Mouse (Mus musculus): Measurements from ENCODE around the gene Setd1b. TPM values are rescaled to one million over a fixed set of nuclear protein-coding genes. Genes with fewer than 3 reads are reported as not detected.

The Setd1b gene
- polyA plus RNA-seq, 1 experiment from 2014 or later: 10.3 TPM

DNA sequence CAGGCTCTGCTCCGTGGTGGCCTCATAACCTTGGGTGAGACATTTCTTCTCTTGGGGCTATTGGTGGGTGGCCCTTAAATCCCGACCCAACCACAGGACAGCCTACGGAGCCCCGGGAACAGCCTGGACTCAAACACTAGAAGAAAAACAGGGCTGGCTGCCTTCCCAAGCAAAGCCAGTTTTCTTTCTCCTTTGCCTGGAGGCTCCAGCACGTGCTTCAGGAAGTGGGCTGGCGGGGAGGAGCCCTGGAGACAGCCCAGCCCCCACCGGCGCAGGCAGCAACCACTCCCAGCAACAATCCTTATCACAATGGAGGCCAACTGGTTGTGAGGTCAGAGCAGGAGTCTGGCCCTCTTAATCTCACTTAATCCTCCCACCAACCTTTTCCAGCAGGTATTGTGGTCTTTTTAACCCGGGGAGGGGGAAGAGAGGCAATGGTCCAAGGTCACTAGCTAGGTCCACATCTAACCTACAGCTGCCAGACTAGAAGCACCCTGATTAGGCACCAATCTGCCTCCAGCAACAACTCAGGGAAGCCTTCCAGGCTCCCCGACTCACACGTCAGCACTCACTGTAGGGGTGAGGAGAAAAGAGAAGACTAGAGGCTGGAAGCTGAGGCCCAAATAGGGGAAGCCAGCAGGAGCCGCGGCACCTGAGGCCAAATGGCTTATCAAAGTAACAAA lies 5.5 kb upstream of the Setd1b start:
- peak overlapping the region; percentile 99 for H3K9ac ChIP-seq (ENCODE audit: low read length)

DNA sequence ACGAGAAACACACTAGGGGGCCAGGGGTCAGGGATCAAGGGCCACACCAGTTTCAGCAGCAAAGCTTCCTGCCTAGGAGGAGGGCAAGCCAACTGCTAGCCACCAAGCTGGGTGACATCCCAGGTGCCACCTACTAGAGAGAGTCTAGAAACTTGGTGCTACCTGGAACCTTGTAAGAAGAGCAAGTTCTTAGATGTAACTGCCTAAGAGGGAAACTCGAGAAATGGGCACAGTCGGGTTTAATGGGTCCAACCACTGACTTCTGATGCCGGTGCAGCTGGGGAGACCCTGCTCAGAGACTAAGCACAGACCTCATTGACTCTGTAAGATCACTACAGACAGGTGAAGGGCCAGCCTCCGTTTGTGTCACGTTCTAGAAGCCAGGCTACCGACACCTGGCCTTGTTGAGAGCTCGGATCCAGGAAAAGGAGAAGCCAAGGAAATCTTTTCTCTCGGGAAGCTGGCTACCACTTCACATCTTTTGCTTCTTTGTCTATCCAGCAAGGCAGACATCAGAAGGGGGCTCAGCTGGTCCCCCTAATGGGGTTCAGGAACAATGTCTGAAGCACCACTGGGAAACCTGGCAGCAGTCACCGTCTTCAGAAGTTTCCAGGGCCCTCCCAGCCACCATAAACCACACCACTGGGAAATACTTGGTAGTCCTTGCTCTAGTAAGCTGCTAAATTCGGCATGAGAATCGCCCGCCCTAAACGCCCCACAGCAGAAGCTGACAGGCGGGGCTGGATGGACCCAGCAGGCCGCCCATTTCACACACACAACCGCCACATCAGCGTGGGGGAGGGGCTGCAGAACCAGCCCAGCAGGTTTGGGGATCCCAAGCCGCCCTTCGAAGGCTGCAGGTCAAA lies 4.7 kb upstream of the Setd1b start:
- peak overlapping the region; percentile 99 for H3K9ac ChIP-seq (ENCODE audit: low read length)

More for the DNA sequence above, 5.5 kb upstream of the Setd1b start:
- peaks cover 4% of the 10 kb centered on the region for H3K36me3 ChIP-seq (ENCODE audit: control insufficient read depth, insufficient read depth, low read length)
- WGBS: under 1% methylated on average over 13 of the region's 13 CpGs
- H3K27ac ChIP-seq (ENCODE audit: low read depth): peak overlapping the region; percentile 100
- no peaks in the 10 kb centered on the region for H3K27me3 ChIP-seq (replicated peaks; ENCODE audit: control insufficient read depth, insufficient read depth, low read length)
- H3K4me1 ChIP-seq (replicated peaks; ENCODE audit: control insufficient read depth, insufficient read depth, low read length): peaks cover 60% of the 10 kb centered on the region
- ATAC-seq (replicated peaks; ENCODE audit: low FRiP score, low TSS enrichment, low read depth): peak; percentile 33
- peak overlapping the region; percentile 89 for H3K4me3 ChIP-seq (ENCODE audit: low read depth, low read length)
- no peaks in the 10 kb centered on the region for H3K9me3 ChIP-seq (ENCODE audit: control insufficient read depth, low read length)
- peak overlapping the region; percentile 100 for H3K4me2 ChIP-seq (ENCODE audit: low read length)
- DNase-seq (ENCODE audit: low spot score): peak; percentile 85

DNA sequence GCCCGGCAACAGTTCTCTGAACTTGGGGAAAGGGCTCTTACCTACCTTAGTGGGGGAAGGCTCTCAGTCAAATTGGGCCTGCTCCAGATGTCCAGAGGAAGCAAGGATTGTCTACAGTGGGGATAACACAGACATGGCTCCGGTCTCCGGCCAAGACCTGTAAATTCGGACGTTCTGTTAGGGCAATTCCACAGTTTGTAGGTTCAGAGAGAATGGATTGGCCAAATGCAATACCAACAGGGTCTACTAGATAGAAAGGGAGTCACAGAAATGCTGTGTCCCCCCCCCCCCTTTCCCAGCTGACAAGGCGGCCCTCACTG lies 4.1 kb upstream of the Setd1b start:
- peak overlapping the region; percentile 100 for H3K4me2 ChIP-seq (ENCODE audit: low read length)
- no peak for ATAC-seq (replicated peaks; ENCODE audit: low FRiP score, low TSS enrichment, low read depth)
- WGBS: under 1% methylated on average over 6 of the region's 6 CpGs
- DNase-seq (ENCODE audit: low spot score): no peak
- H3K4me1 ChIP-seq (replicated peaks; ENCODE audit: control insufficient read depth, insufficient read depth, low read length): peaks cover 47% of the 10 kb centered on the region
- peak overlapping the region; percentile 99 for H3K9ac ChIP-seq (ENCODE audit: low read length)
- H3K36me3 ChIP-seq (ENCODE audit: control insufficient read depth, insufficient read depth, low read length): peaks cover 4% of the 10 kb centered on the region
- no peaks in the 10 kb centered on the region for H3K9me3 ChIP-seq (ENCODE audit: control insufficient read depth, low read length)
- peak overlapping the region; percentile 89 for H3K4me3 ChIP-seq (ENCODE audit: low read depth, low read length)
- no peaks in the 10 kb centered on the region for H3K27me3 ChIP-seq (replicated peaks; ENCODE audit: control insufficient read depth, insufficient read depth, low read length)
- H3K27ac ChIP-seq (ENCODE audit: low read depth): peak overlapping the region; percentile 100

More for the DNA sequence above, 4.7 kb upstream of the Setd1b start:
- H3K4me2 ChIP-seq (ENCODE audit: low read length): peak overlapping the region; percentile 100
- ATAC-seq (replicated peaks; ENCODE audit: low FRiP score, low TSS enrichment, low read depth) (no peak), DNase-seq (ENCODE audit: low spot score) (peak; percentile 94)
- no peaks in the 10 kb centered on the region for H3K27me3 ChIP-seq (replicated peaks; ENCODE audit: control insufficient read depth, insufficient read depth, low read length)
- peak overlapping the region; percentile 89 for H3K4me3 ChIP-seq (ENCODE audit: low read depth, low read length)
- WGBS: 3% methylated on average over 20 of the region's 20 CpGs
- peaks cover 52% of the 10 kb centered on the region for H3K4me1 ChIP-seq (replicated peaks; ENCODE audit: control insufficient read depth, insufficient read depth, low read length)
- H3K9me3 ChIP-seq (ENCODE audit: control insufficient read depth, low read length): no peaks in the 10 kb centered on the region
- peaks cover 4% of the 10 kb centered on the region for H3K36me3 ChIP-seq (ENCODE audit: control insufficient read depth, insufficient read depth, low read length)
- H3K27ac ChIP-seq (ENCODE audit: low read depth): peak overlapping the region; percentile 100

DNA sequence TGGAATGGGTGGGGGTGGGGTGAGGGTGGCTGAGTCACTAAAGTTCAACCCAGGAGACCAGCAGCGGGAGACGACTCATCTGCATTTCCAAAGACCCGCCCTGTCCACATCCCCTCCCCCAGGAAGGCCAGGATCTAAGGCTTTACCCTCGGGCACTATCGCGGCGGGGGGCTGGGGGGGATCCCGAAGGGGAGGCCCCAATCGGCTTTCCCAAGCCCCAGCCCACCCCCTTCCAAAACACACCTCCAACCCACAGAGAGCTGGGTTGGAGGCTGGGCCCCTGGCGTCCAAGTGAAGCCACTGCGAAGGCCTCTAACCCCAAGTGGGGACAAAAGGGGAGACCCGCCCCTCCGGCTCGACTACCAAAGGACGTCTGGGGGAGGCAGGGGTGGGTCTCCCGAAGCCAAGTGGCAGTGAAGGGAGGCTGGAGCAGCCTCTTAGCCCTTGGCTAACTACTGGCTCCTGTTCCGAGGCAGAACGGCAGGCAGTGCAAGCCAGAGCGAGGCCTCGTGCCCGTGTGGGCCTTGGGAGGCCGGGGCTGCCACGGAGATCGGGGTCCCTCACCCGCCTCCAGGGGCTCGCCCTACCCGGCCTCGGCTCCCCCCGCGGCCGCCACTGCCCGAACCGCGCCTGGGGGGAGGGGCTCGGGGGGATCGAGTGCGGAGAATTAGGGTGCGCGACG lies 3.6 kb upstream of the Setd1b start:
- ATAC-seq (replicated peaks; ENCODE audit: low FRiP score, low TSS enrichment, low read depth) (peak; percentile 34), DNase-seq (ENCODE audit: low spot score) (peak; percentile 89)
- Histone ChIP-seq H3K4me3 (ENCODE audit: low read depth, low read length) (peak overlapping the region; percentile 89), H3K4me2 (ENCODE audit: low read length) (peak overlapping the region; percentile 100), H3K27ac (ENCODE audit: low read depth) (peak overlapping the region; percentile 100), H3K27me3 (replicated peaks; ENCODE audit: control insufficient read depth, insufficient read depth, low read length) (no peaks in the 10 kb centered on the region), H3K36me3 (ENCODE audit: control insufficient read depth, insufficient read depth, low read length) (peaks cover 4% of the 10 kb centered on the region), H3K9me3 (ENCODE audit: control insufficient read depth, low read length) (no peaks in the 10 kb centered on the region), H3K4me1 (replicated peaks; ENCODE audit: control insufficient read depth, insufficient read depth, low read length) (peaks cover 42% of the 10 kb centered on the region), H3K9ac (ENCODE audit: low read length) (peak overlapping the region; percentile 99)
- 1% methylated on average over 30 of the region's 40 CpGs for WGBS

DNA sequence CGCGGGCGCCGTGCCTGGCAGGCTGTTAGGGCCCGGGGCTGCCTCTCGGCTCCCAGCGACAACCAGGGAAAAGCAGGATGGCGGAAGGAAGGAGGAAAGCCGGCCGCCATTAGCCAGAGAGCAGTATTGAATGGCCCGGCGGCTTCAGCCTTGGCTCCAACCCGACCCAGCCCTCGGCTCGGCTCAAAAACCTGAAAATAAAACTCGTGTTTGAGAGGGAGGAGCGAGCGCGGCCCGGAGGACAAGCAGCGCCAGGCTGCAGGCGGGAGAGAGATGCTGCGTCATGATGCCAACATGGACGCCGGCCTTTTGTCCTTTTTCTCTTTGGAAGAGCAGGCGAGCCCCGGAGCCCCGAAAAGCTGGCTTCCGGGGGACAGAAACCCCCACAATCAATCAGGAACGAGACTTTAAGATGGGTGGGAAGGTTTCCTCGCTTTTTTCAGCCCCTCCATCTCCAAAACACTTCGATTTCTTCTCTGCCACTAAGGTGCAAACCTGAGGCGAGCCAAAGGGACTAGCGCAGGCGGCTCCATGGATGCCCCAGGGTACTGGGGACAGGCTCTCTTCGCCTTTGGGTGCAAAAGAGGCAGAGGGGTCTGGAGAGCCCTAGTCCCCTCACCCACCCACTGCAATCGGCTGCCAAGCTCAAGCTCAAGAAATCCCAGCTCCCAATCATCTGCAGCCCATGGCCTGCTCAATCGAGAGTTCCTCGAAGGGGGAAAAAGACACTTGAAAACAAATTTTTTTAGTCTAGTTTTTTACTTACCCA lies 2.9 kb upstream of the Setd1b start:
- H3K27me3 ChIP-seq (replicated peaks; ENCODE audit: control insufficient read depth, insufficient read depth, low read length): no peaks in the 10 kb centered on the region
- 1% methylated on average over 39 of the region's 39 CpGs for WGBS
- H3K36me3 ChIP-seq (ENCODE audit: control insufficient read depth, insufficient read depth, low read length): no peaks in the 10 kb centered on the region; the same call in 1 of the 2 replicates
- H3K4me3 ChIP-seq (ENCODE audit: low read depth, low read length): peak overlapping the region; percentile 89
- peak overlapping the region; percentile 100 for H3K27ac ChIP-seq (ENCODE audit: low read depth)
- peaks cover 39% of the 10 kb centered on the region for H3K4me1 ChIP-seq (replicated peaks; ENCODE audit: control insufficient read depth, insufficient read depth, low read length)
- H3K9ac ChIP-seq (ENCODE audit: low read length): peak overlapping the region; percentile 99
- no peaks in the 10 kb centered on the region for H3K9me3 ChIP-seq (ENCODE audit: control insufficient read depth, low read length)
- peak overlapping the region; percentile 100 for H3K4me2 ChIP-seq (ENCODE audit: low read length)
- ATAC-seq (replicated peaks; ENCODE audit: low FRiP score, low TSS enrichment, low read depth): no peak
- peak; percentile 89 for DNase-seq (ENCODE audit: low spot score)

DNA sequence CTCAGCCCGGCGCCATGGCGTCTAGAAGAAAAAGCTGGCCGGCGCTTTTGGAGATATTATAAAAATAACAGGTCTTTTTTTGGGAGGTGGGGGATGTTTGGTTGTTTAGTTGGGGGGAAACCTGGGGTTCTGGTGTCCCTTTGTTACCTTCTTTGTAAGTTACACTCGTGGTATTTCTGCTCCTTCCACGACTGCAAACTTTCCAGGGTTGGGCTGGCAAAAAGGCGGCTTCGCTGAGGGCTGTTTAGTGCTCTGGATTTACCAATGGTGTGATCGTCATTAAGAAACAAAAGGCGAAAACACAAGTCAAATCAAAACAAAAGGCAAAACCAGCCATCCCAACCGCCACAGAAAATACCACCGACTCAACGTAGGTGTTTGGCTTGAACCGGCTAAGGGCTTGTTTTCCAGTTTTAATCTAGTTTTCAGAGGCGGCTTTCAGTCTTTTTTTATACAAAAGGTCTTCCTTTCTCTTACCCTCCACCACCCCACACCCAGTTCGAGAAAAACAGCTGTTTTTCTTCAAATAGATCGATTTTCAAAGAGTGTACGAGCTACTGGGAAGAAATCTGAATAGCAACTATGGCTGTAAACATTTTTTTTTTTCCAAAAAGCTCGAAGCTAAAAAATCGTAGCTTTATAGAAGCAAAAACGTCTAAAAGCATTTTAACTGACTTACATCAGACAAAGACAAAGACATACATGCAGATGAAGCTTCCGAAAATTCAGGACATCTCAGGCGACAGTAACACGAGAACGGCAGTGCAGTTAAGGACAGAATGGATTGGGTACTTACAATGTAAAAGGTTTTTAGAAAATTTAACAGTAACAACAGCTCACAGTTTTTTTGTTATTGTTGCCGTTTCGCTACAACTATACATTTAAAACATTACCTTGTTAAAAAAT lies 2.0 kb upstream of the Setd1b start:
- WGBS: under 1% methylated on average over 28 of the region's 28 CpGs
- Histone ChIP-seq H3K9ac (ENCODE audit: low read length) (peak overlapping the region; percentile 99), H3K9me3 (ENCODE audit: control insufficient read depth, low read length) (no peaks in the 10 kb centered on the region), H3K4me2 (ENCODE audit: low read length) (peak overlapping the region; percentile 100), H3K4me1 (replicated peaks; ENCODE audit: control insufficient read depth, insufficient read depth, low read length) (peaks cover 39% of the 10 kb centered on the region), H3K27me3 (replicated peaks; ENCODE audit: control insufficient read depth, insufficient read depth, low read length) (no peaks in the 10 kb centered on the region), H3K36me3 (ENCODE audit: control insufficient read depth, insufficient read depth, low read length) (0 out of 2 replicates have a peak, but pooled peaks cover under 1% of the 10 kb centered on the region), H3K27ac (ENCODE audit: low read depth) (peak overlapping the region; percentile 100), H3K4me3 (ENCODE audit: low read depth, low read length) (peak overlapping the region; percentile 89)
- DNase-seq (ENCODE audit: low spot score) (peak; percentile 67), ATAC-seq (replicated peaks; ENCODE audit: low FRiP score, low TSS enrichment, low read depth) (no peak)

DNA sequence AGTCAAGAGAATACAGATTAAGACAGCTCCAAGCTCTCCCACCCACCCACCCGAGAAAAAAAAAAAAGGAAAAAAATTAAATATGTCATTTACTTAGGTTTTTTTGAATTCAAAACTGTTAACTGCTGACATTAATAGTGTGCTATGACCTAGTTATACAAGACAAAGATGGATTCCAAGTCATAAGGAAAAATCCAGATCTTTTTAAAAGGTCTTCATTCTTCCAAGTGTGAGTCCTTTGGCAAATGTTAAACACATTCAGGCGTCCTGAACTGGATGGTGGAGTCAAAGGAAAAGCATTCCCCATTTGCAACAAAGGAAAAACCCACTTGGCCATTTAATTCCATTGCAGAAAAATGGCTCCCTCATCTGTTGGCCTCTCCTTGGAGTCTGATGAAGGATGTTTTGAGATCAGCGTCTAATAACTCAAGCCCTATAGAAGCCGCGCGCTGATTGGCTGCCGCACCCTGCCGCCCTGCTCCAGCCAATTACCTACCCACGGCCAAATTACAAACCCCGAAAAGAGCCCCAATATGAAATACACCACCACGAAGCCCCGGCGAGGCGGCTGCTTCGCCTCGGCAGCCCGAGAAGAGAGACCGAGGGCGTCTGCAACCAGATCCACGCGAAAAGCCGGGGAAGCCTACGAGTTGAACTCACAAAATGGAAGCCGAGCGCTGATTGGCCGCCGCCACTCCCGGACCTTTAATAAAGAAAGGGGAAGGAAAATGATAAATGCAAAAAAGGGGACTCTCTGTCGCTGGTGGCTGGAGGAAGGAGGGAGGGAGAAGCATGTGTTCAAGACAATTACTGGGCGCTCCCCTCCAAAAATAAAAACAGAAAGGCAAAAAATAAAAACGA lies 1.1 kb upstream of the Setd1b start:
- DNase-seq (ENCODE audit: low spot score): peak; percentile 97
- Histone ChIP-seq H3K9ac (ENCODE audit: low read length) (peak overlapping the region; percentile 99), H3K27ac (ENCODE audit: low read depth) (peak overlapping the region; percentile 100), H3K36me3 (ENCODE audit: control insufficient read depth, insufficient read depth, low read length) (peaks cover 5% of the 10 kb centered on the region; the same call in 1 of the 2 replicates), H3K4me3 (ENCODE audit: low read depth, low read length) (peak overlapping the region; percentile 89), H3K9me3 (ENCODE audit: control insufficient read depth, low read length) (no peaks in the 10 kb centered on the region), H3K4me1 (replicated peaks; ENCODE audit: control insufficient read depth, insufficient read depth, low read length) (peaks cover 39% of the 10 kb centered on the region), H3K4me2 (ENCODE audit: low read length) (peak overlapping the region; percentile 100), H3K27me3 (replicated peaks; ENCODE audit: control insufficient read depth, insufficient read depth, low read length) (no peaks in the 10 kb centered on the region)
- ATAC-seq (replicated peaks; ENCODE audit: low FRiP score, low TSS enrichment, low read depth): peak; percentile 54
- under 1% methylated on average over 31 of the region's 31 CpGs for WGBS
